Mouse (Mus musculus): Measurements from ENCODE around the gene Cenpt.

The Cenpt gene

GRCm38 (mm10) chr8:105853178-105853577 is at the start of gene Cenpt:
Cenpt (minus strand) TSS chr8:105853278.
- no peak for DNase-seq (ENCODE audit: low spot score in 2 of 2)

DNA sequence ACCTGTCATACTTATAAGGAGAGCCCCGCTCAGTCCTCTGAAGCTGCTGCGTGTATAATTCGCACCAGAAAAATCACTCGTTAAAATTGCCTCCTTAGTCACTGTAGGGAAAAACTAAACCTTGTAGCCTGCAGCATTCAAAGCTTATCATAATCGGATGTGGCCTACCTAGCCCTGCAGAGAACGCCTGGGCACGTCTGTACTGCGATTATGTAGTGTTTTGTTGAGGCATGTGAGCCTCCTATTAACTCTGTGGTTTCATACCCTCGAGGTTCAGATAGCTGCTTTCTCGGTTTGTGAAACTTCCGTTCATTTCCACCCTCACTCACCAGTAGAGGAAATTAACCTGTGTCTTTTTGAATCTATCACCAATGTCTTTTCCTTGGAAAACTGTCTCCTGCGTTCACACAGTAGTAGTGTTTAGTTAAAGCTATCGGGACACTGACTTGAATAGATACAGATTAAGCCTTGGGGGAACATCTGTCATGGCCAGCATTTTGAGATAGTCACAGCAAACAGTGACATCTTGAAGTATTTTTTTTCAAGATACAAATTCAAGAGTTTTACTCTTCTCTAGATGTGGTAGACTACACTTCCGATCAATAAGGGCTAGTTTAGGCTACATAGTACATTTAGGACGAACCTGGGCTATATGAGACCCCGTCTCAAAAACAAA is 48.0 kb upstream of the Cenpt start:
- no peak for DNase-seq (ENCODE audit: low spot score in 2 of 2)

- peak; percentile 89 to 93 for DNase-seq (ENCODE audit: low spot score in 2 of 2)
Observed at GRCm38 (mm10) chr8:105900180-105900940, 47.3 kb upstream of the Cenpt start, which contains the start of gene Pskh1. Pskh1 (plus strand) TSS chr8:105900441.

- DNase-seq (ENCODE audit: low spot score in 2 of 2): no peak
Observed at GRCm38 (mm10) chr8:105897801-105898480, 44.9 kb upstream of the Cenpt start.

DNA sequence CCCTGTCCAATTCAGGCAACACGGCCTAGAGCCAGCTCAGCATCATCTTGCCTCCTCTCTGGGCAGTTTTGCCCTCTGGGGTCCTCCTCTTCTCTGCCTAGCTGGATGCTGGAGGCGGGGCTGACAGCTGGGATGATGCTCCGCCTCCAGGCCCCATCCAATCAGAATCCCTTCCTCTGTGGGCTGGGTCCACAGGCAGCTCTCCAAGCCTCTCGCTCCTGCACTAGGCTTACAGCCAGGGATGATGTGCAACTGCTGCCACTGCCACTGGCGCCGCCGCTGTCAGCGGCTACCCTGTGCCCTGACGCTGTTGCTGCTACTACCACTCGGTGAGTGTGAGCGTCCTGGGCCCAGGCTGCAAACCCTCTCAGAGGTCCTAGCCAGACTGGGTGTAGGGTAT is 40.3 kb upstream of the Cenpt start, which contains the start of gene Nrn1l:
Nrn1l (plus strand) TSS at position 229 of the 400 bp plus-strand sequence.
- DNase-seq (ENCODE audit: low spot score in 2 of 2): no peak

DNA sequence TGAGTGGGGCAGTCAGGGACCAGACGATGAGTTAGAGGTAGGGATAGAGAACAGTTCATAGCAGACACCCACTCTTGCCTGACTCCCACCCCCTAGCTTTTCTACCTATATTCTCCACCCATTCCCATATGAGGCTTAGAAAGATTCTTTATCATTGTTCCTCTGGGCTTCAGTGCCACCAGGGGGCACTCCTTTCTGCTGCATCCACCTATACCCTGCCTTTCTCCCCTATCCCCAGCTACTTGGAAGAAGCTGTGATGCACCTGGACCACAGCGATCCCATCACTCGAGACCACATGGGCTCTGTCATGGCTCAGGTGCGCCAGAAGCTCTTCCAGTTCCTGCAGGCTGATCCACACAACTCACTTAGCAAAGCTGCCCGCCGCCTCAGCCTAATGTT is 39.4 kb upstream of the Cenpt start:
- peak in 1 of 2 experiments; percentile 32 for DNase-seq (ENCODE audit: low spot score in 2 of 2)

GRCm38 (mm10) chr8:105890870-105891269 is 37.8 kb upstream of the Cenpt start:
- no peak for DNase-seq (ENCODE audit: low spot score in 2 of 2)

DNA sequence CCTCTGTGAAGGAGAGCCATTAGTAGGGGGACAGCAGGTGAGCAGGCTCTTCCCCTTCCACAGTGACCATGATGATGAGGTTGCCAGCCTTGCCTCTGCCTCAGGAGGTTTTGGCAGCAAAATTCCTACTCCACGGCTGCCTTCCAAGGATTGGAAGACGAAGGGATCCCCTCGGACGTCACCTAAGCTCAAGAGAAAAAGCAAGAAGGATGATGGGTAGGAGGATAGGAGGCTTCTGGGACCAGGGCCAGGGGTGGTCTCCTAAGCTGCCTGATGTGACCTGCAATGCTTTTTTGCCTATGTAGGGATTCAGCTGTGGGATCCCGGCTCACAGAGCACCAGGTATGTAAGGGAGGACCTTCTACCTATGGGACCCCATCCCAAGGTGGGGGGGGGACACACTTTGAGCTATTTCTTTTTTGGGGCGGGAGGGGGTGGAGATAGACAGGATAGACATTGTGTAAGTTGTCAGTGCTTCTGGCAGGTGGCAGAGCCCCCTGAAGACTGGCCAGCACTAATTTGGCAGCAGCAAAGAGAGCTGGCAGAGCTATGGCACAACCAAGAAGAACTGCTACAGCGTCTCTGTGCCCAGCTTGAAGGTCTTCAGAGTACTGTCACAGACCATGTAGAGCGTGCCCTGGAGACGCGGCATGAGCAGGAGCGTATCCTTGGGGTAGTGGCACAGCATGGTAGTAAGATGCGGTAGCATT is 36.8 kb upstream of the Cenpt start:
- no peak for DNase-seq (ENCODE audit: low spot score in 2 of 2)

GRCm38 (mm10) chr8:105880754-105881520 is 27.9 kb upstream of the Cenpt start, which contains the start of gene Edc4:
Edc4 (plus strand) TSS chr8:105880881.
- DNase-seq (ENCODE audit: low spot score in 2 of 2): peak; percentile 71 to 86

DNA sequence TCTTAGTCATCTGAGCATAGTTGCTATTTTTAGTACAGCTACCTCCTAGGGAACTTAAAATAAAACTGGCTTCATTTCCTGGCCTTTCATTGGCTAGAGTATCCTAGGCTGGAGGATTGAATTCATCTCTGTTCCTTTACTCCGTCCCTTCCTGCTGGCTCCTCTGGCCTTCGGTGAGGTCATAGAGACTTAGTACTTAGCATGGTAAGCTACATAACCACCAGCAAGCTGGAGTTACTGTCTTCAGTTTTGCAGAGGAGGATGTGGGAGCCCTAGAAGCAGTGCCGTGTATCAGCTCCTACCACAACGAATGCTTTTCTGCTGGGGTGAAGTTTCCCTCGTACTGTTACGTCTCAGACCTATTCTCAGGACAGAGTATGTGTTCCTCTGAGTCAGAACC is 21.2 kb upstream of the Cenpt start:
- DNase-seq (ENCODE audit: low spot score in 2 of 2): no peak

GRCm38 (mm10) chr8:105866364-105867029 is 13.4 kb upstream of the Cenpt start:
- no peak for DNase-seq (ENCODE audit: low spot score in 2 of 2)

DNA sequence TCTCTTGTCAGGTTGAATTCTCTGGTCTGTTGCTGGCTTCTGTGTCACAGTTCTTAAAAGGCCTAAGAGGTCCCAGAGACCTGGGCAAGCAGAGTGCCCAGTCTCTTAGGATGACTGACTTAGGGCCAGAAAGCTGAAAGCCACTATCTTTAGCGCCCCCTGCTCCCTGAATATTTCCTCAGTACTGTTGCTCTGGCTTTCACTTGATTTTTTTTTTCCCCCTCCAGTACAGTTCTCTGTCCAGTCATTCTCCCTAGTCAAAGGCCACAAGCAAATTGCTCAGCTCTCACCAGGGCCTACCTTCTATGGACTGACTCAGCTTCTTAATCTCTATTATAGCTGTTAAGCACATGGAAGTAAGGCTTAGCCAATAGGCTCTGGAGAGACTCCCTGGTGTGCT is 8.9 kb upstream of the Cenpt start:
- no peak for DNase-seq (ENCODE audit: low spot score in 2 of 2)

GRCm38 (mm10) chr8:105860143-105860981 is 7.3 kb upstream of the Cenpt start, which contains the start of gene Nutf2:
Nutf2 (plus strand) TSS chr8:105860580.
- DNase-seq (ENCODE audit: low spot score in 2 of 2): peak; percentile 87 to 91

DNA sequence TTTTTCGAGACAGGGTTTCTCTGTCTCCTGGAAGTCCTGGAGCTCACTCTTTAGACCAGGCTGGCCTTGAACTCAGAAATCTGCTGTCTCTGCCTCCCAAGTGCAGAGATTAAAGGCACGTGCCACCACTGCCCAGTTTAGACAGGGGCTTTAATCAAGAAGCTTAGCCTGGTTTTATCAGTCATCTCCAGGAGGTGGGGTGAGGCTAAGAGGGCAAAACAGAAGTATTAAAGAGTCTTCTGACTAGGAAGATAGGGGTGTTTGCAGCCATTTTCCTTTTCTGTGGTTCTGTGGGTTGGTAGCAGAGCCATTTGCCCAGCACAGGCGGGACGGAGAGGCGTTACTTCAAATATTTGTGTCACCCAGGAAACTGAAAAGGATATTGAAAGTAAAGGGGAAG is 6.2 kb upstream of the Cenpt start:
- DNase-seq (ENCODE audit: low spot score in 2 of 2): no peak

DNA sequence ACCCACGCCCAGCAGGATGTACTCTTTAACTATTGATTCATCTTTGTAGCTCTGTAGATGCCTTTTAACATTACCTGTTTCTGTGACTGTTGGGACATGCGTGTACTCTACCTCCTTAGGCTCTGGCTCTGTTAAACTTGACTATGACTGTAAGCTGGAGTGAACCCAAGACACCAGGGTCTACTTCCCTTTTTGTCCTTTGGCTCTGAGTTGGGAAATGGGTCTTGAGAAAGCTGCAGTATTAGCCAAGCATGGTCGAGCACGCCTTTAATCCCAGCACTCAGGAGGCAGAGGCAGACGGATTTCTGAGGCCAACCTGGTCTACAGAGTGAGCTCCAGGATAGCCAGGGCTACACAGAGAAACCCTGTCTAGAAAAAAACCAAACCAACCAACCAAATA is 5.4 kb upstream of the Cenpt start:
- no peak for DNase-seq (ENCODE audit: low spot score in 2 of 2)

DNA sequence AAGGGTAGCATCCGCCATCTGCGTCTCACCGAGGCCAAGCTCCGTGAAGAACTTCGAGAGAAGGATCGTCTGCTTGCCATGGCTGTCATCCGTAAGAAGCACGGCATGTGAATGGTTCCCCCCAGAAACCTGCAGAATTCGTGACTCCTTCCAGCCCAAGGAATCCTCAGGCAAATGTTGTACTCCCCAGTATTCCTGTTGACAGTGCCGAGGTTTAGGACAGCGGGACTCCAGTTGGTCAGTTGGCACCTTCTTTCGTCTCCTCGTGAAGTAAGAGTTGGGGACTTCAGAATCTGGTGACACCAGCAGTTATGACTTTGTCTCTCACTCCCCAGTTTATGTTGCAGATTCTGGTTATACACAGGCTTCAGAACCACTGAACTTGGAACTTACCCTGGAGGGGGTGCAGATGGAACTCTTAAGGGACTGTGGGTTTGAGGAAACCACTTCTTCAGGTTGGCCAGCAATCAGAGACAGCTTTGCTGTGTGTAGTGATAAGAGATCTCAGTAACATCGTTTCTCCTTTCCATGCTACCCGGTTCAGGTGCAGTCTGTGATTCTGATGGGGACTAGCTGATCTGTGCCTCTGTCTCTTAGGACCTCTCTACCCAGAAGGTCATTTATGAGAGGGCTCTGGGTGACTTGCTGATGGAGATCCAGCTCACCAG is 3.2 kb upstream of the Cenpt start:
- no peak for DNase-seq (ENCODE audit: low spot score in 2 of 2)

DNA sequence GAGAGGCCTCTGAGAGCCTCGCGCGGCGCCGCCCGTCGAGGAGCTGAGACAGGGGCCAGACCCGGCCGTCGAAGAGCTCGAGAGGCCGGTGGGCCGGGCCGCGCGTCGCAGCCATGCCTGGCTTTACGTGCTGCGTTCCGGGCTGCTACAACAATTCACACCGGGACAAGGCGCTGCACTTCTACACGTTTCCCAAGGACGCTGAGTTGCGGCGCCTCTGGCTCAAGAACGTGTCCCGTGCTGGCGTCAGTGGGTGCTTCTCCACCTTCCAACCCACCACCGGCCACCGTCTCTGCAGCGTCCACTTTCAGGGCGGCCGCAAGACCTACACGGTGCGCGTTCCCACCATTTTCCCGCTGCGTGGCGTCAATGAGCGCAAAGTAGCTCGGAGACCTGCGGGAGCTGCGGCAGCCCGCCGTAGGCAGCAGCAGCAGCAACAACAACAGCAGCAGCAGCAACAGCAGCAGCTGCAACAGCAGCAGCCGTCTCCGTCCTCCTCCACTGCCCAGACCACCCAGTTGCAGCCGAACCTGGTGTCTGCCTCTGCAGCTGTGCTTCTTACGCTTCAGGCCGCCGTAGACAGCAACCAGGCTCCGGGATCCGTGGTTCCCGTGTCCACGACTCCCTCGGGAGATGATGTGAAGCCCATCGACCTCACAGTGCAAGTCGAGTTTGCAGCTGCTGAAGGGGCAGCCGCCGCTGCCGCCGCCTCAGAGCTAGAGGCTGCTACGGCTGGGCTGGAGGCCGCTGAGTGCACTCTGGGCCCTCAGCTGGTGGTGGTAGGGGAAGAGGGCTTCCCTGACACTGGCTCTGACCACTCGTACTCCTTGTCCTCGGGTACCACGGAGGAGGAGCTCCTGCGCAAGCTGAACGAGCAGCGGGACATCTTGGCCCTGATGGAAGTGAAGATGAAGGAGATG is 2.4 kb upstream of the Cenpt start:
- peak; percentile 25 to 46 for DNase-seq (ENCODE audit: low spot score in 2 of 2)

GRCm38 (mm10) chr8:105854715-105855216 is 1.7 kb upstream of the Cenpt start, which contains the start of gene Thap11:
Thap11 (plus strand) TSS chr8:105855132.
- DNase-seq (ENCODE audit: low spot score in 2 of 2): peak; percentile 90 to 93

Measured in thymus, postnatal 10 days (tissue).